Mouse (Mus musculus): ENCODE measurements around the gene Ccdc27.

DNA sequence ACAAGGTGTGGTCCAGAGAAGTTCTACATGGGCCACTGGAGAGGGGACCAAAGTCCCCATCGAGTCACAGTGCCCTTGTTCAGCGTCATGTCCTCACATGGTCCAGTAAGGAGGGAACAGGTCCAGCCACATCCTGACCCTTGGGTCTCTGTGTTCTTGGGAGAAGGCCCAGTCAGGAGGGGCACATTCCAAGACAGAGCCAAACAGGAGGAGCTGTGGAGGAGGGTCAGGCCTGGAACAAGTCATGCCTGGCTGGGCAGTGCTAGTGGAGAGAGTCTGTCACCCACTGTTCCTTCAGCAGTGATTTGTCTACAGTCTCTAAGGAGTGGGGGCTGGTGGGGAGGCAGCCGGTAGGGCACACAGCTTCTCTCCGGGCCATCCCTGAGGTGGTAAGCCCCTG lies 20.1 kb downstream of the Ccdc27 start:
- TF ChIP-seq CTCF (IDR thresholded peaks at IDR 0.05; ENCODE audit: low read depth, low read length) (no peak), POLR2A (IDR thresholded peaks at IDR 0.05; ENCODE audit: insufficient read depth, low read length) (no peak), EP300 (IDR thresholded peaks at IDR 0.05; ENCODE audit: insufficient read depth, low read depth, low read length) (no peak)
